10 mouse cellular contexts compared by ENCODE assay signal in the genomic region with DNA sequence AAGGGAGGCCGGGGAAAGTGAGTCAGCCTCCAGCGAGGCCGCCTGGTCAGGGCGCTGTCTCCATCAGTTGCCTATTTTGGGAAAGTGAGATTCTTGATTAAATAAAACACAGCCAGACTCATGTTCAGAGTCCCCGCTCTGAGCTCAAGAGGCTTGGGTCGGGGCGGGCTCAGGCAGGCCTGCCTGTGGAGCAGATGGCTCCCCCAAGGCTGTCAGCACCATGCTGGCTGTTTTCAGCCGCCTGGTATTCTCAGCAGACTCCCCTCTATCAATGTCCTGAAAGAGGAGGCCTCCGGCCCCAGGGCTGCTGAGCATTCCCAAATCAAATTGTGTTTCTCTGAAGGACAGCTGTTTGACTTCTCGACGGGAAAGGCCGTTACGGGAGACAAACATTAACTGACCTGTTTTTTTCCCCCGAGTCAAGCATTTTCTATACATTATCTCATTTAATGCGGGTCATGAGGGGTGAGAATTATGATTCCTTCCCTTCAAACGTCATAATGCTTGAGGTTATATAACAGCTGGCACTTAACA. TPM values are rescaled to one million over a fixed set of nuclear protein-coding genes. Genes with fewer than 3 reads are reported as not detected.
A peak's percentile ranks its signal among the peaks of the same experiment; 100 is the strongest.
DNase-seq lines count a peak whose midpoint lies in the region; ATAC-seq lines count a peak whose summit lies in the region.
"Had no signal": no experiment of that assay in that cellular context is flagged by ENCODE, and none has a peak within 500 bp of the region (broad histone marks: within the 10 kb centered on the region; RNA-seq: fewer than 3 reads in every experiment).

No protein-coding gene starts in this region.

- H3K36me3 ChIP-seq in hindbrain, embryonic 10.5 days: no peaks in the 10 kb centered on the region
- H3K36me3 ChIP-seq in hindbrain, embryonic 14.5 days (replicated peaks; ENCODE audit: control insufficient read depth, insufficient read depth): no peaks in the 10 kb centered on the region
- H3K36me3 ChIP-seq in embryonic facial prominence, embryonic 10.5 days (replicated peaks): no peaks in the 10 kb centered on the region
- H3K36me3 ChIP-seq in hindbrain, embryonic 12.5 days: no peaks in the 10 kb centered on the region
- H3K36me3 ChIP-seq in liver, embryonic 11.5 days (ENCODE audit: control insufficient read depth, insufficient read depth, low read length): no peaks in the 10 kb centered on the region
- H3K36me3 ChIP-seq: liver, embryonic 13.5 days had no signal

- 0 out of 2 replicates have a peak, but pooled peaks cover 3% of the 10 kb centered on the region for H3K27me3 ChIP-seq in hindbrain, embryonic 10.5 days (ENCODE audit: insufficient read depth, poor library complexity, severe bottlenecking)
- H3K27me3 ChIP-seq in hindbrain, embryonic 14.5 days (ENCODE audit: control insufficient read depth, insufficient read depth, low read length): no peaks in the 10 kb centered on the region
- H3K27me3 ChIP-seq in embryonic facial prominence, embryonic 10.5 days (replicated peaks; ENCODE audit: low read depth, poor library complexity, severe bottlenecking): no peaks in the 10 kb centered on the region
- no peaks in the 10 kb centered on the region for H3K27me3 ChIP-seq in hindbrain, embryonic 12.5 days
- no peaks in the 10 kb centered on the region for H3K27me3 ChIP-seq in liver, embryonic 11.5 days (replicated peaks; ENCODE audit: control insufficient read depth, insufficient read depth, low read length)
- H3K27me3 ChIP-seq: liver, embryonic 13.5 days had no signal

- no peak overlapping the region for H3K9ac ChIP-seq in hindbrain, embryonic 14.5 days
- H3K9ac ChIP-seq in hindbrain, embryonic 12.5 days: no peak overlapping the region
- no peak overlapping the region for H3K9ac ChIP-seq in liver, embryonic 11.5 days (ENCODE audit: low read depth, low read length)
- H3K9ac ChIP-seq: liver, embryonic 13.5 days had no signal

- no peak for ATAC-seq in hindbrain, embryonic 14.5 days (ENCODE audit: low FRiP score)
- ATAC-seq in hindbrain, embryonic 12.5 days (ENCODE audit: low FRiP score): peak; percentile 47
- no peak for ATAC-seq in liver, embryonic 11.5 days (replicated peaks; ENCODE audit: low FRiP score)

- H3K27ac ChIP-seq in hindbrain, embryonic 10.5 days: peak overlapping the region; percentile 70; the same call in 1 of the 2 replicates
- H3K27ac ChIP-seq in hindbrain, embryonic 14.5 days: no peak overlapping the region
- 0 out of 2 replicates have a peak overlapping the region, but pooled peaks have one; percentile 40 for H3K27ac ChIP-seq in embryonic facial prominence, embryonic 10.5 days (replicated peaks)
- H3K27ac ChIP-seq in hindbrain, embryonic 12.5 days: peak overlapping the region; percentile 72
- H3K27ac ChIP-seq in liver, embryonic 11.5 days (ENCODE audit: low read depth, low read length): no peak overlapping the region
- H3K27ac ChIP-seq: liver, embryonic 13.5 days had no signal

- no peak overlapping the region for H3K4me3 ChIP-seq in hindbrain, embryonic 10.5 days
- no peak overlapping the region for H3K4me3 ChIP-seq in hindbrain, embryonic 14.5 days (replicated peaks; ENCODE audit: low read length)
- no peak overlapping the region for H3K4me3 ChIP-seq in embryonic facial prominence, embryonic 10.5 days
- no peak overlapping the region for H3K4me3 ChIP-seq in hindbrain, embryonic 12.5 days
- no peak overlapping the region for H3K4me3 ChIP-seq in liver, embryonic 11.5 days (ENCODE audit: low read depth, low read length)
- H3K4me3 ChIP-seq: liver, embryonic 13.5 days; megakaryocyte, embryonic 14.5 days had no signal

- no peak overlapping the region for H3K4me2 ChIP-seq in hindbrain, embryonic 14.5 days (replicated peaks)
- H3K4me2 ChIP-seq in hindbrain, embryonic 12.5 days (replicated peaks): no peak overlapping the region
- H3K4me2 ChIP-seq in liver, embryonic 11.5 days: no peak overlapping the region
- H3K4me2 ChIP-seq: liver, embryonic 13.5 days had no signal

- H3K9me3 ChIP-seq in hindbrain, embryonic 10.5 days: no peaks in the 10 kb centered on the region
- no peaks in the 10 kb centered on the region for H3K9me3 ChIP-seq in hindbrain, embryonic 14.5 days (ENCODE audit: control insufficient read depth, low read length)
- H3K9me3 ChIP-seq in embryonic facial prominence, embryonic 10.5 days: no peaks in the 10 kb centered on the region
- no peaks in the 10 kb centered on the region for H3K9me3 ChIP-seq in hindbrain, embryonic 12.5 days (replicated peaks)
- no peaks in the 10 kb centered on the region for H3K9me3 ChIP-seq in liver, embryonic 11.5 days (ENCODE audit: control insufficient read depth, low read length)
- H3K9me3 ChIP-seq: liver, embryonic 13.5 days; megakaryocyte, embryonic 14.5 days had no signal

- WGBS in hindbrain, embryonic 10.5 days: 55% methylated on average over 16 of the region's 16 CpGs
- 35% methylated on average over 16 of the region's 16 CpGs for WGBS in hindbrain, embryonic 14.5 days
- WGBS in embryonic facial prominence, embryonic 10.5 days: 49% methylated on average over 16 of the region's 16 CpGs
- 39% methylated on average over 16 of the region's 16 CpGs for WGBS in hindbrain, embryonic 12.5 days
- 61% methylated on average over 16 of the region's 16 CpGs for WGBS in liver, embryonic 11.5 days

- peak; percentile 46 for DNase-seq in hindbrain, embryonic 10.5 days (ENCODE audit: low spot score)
- DNase-seq in hindbrain, embryonic 14.5 days (ENCODE audit: low spot score): no peak
- peak; percentile 65 for DNase-seq in brain, adult 2 months (ENCODE audit: low read depth, low spot score)
- DNase-seq in embryonic facial prominence, embryonic 10.5 days (ENCODE audit: low spot score): peak; percentile 54
- no peak for DNase-seq in spleen, postnatal 10 days (ENCODE audit: low spot score in 2 of 2)
- no peak for DNase-seq in embryo, embryonic 10.5 days (ENCODE audit: low spot score)
- DNase-seq in liver, embryonic 11.5 days (ENCODE audit: low spot score): no peak
- DNase-seq: liver, embryonic 13.5 days had no signal

- H3K4me1 ChIP-seq in hindbrain, embryonic 10.5 days (replicated peaks): peaks cover 70% of the 10 kb centered on the region
- peaks cover 50% of the 10 kb centered on the region for H3K4me1 ChIP-seq in hindbrain, embryonic 14.5 days (replicated peaks; ENCODE audit: control insufficient read depth, insufficient read depth, low read length)
- H3K4me1 ChIP-seq in embryonic facial prominence, embryonic 10.5 days: peaks cover 69% of the 10 kb centered on the region
- peaks cover 69% of the 10 kb centered on the region for H3K4me1 ChIP-seq in hindbrain, embryonic 12.5 days
- no peaks in the 10 kb centered on the region; the same call in 1 of the 2 replicates for H3K4me1 ChIP-seq in liver, embryonic 11.5 days (replicated peaks; ENCODE audit: control insufficient read depth, insufficient read depth, low read length)
- H3K4me1 ChIP-seq: liver, embryonic 13.5 days; megakaryocyte, embryonic 14.5 days had no signal

RNA-seq across cellular contexts. Expression of gene Rgs3, which starts 50.6 kb away (rescaled TPM):
- 36.2 and 48.6 TPM in 2 replicates for polyA plus RNA-seq in hindbrain, embryonic 10.5 days (2016; fragmentation: Nextera tagmentation; extraction: Ambion mirVana)
- polyA plus RNA-seq in hindbrain, embryonic 14.5 days (2014; fragmentation: Nextera tagmentation; extraction: Ambion mirVana): 35.2 and 42.9 TPM in 2 replicates
- 35.4 and 35.5 TPM in 2 replicates for polyA plus RNA-seq in embryonic facial prominence, embryonic 10.5 days (2016; fragmentation: Nextera tagmentation; extraction: Ambion mirVana)
- polyA plus RNA-seq in hindbrain, embryonic 12.5 days (2016; fragmentation: Nextera tagmentation; extraction: Ambion mirVana): 70.9 and 71.6 TPM in 2 replicates
- polyA plus RNA-seq in liver, embryonic 11.5 days (2014; fragmentation: Nextera tagmentation; extraction: Ambion mirVana): 9.7 and 12.3 TPM in 2 replicates

Comparison
In these comparisons a context has a peak if more than half of its experiments do, and no peak if none do; other contexts are left out.
1. DNase-seq: peak in hindbrain, embryonic 10.5 days (single experiment), brain, adult 2 months (single experiment) and embryonic facial prominence, embryonic 10.5 days (single experiment); none in hindbrain, embryonic 14.5 days (single experiment), spleen, postnatal 10 days (0 of 2), embryo, embryonic 10.5 days (single experiment) and liver, embryonic 11.5 days (single experiment).
2. H3K27ac ChIP-seq: peak in hindbrain, embryonic 10.5 days (single experiment), embryonic facial prominence, embryonic 10.5 days (single experiment) and hindbrain, embryonic 12.5 days (single experiment); none in hindbrain, embryonic 14.5 days (single experiment) and liver, embryonic 11.5 days (single experiment).